Mouse (Mus musculus): ENCODE measurements at regions not wholly inside any gene's neighbourhood (a gene's known extent, or its start where the extent isn't known, plus 50 kb on each side); places are given as distances from the start of the nearest gene placed in this dataset.
"Not testable (repeated sequence)": the region's sequence is repeated elsewhere in the genome, so short reads cannot be mapped to it uniquely, and the experiment has no call there.

GRCm38 (mm10) chr13:19300320-19301011 is 95.1 kb downstream of the Stard3nl start:
- peak; percentile 93 for ATAC-seq (replicated peaks; ENCODE audit: poor library complexity)

DNA sequence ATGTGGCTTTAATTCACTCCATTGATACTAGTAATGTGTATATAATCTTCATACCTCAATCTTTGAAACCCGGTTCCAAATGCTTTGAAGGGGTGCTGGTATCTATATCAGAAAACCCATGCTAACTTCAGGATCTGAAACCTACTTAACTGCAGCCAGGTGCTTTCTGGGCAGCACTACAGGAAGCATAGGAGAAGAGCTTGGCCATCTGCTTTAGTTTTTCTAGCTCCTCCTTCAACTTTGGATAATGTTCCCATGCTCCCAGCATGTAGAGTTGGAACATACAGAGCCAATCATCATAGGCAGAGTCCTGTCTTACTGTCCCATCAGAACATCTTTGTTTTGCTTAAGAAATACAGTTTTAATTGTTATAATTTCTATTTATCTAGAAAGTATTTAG is 99.3 kb downstream of the Stard3nl start:
- ATAC-seq (replicated peaks; ENCODE audit: poor library complexity), result no peak

DNA sequence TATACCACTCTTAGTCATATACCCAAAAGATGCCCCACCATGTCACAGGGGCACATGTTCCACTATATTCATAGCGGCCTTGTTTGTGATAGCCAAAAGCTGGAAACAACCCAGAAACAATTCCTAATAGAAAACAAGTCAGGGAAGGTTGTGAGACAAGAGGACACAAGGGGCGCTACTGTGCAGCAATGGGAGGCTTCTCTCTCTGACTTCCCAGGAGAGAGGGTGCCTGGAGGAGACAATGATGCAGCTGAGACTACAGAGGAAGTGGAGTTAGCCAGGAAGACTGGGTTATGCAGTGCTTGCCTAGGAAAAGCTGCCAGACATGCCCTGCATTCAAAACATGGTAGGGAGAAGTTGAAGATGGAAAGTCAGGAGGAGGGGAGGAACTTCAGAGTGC is 102.6 kb downstream of the Stard3nl start:
- ATAC-seq (replicated peaks; ENCODE audit: poor library complexity), result no peak

- peak; percentile 80 for ATAC-seq (replicated peaks; ENCODE audit: poor library complexity)
These were observed 112.4 kb downstream of the Stard3nl start for GRCm38 (mm10) chr13:19283161-19283560.

DNA sequence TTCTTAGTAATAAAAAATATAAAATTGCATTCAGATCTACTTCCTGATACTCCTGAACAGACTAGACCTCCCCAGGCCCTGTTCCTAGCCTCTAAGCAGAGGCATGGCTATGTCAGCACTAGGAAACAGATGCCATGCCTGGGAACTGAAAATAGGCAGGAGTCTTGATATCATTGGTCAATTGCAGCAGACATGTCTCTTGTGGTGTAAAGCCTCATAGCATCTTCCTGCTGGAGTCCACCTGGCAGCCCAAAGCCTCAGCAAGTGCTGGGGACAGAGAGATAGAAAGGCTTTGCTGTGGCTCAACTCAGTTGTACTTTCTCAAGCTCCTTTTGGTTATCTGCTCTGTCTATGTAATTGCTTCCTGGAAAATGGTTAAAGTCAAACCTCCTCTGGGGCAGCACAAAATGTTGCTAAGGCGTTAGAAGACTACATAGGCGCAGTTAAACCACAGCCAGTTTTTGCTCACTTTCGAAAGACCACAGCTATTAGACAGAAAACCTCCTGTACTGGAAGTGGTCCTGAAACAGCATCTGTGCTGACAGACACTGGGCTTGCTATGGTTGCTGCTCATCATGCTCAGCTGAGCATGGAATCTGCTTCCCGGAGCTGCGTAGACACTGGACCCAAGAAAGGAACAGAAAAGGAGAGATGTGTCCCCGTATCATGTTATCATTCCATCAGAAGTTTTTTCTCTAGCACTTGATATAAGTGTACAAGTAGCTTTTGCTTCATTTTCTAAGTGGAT is 122.9 kb downstream of the Stard3nl start:
- peak; percentile 96 for ATAC-seq (replicated peaks; ENCODE audit: poor library complexity)

- ATAC-seq (replicated peaks; ENCODE audit: poor library complexity), result not testable (repeated sequence)
These were observed 130.6 kb downstream of the Stard3nl start for GRCm38 (mm10) chr13:19264996-19265395.

DNA sequence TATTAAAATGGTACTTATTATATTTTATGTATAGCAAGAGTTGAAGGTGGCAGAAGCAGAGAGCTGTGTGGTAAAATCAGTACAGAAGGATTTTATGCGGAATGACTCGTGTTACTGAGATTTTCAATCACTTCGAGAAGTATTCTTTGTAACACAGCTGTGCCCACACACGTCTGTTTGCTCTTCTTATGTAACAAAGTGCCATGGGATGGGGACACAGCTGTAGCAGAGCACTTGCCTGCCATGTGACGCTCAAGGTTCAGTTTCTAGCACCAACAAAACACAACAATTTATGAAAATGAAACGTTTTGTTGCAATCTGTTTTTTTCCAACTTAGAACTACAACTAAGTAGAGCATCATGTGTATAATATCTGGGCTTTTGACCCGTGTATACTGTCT is 149.0 kb downstream of the Stard3nl start:
- ATAC-seq (replicated peaks; ENCODE audit: poor library complexity), result not testable (repeated sequence)

GRCm38 (mm10) chr13:19242580-19242979 is 153.0 kb downstream of the Stard3nl start:
- ATAC-seq (replicated peaks; ENCODE audit: poor library complexity), result peak; percentile 85

- peak; percentile 98 for ATAC-seq (replicated peaks; ENCODE audit: poor library complexity)
These were observed 159.3 kb downstream of the Stard3nl start for GRCm38 (mm10) chr13:19236340-19236739.

DNA sequence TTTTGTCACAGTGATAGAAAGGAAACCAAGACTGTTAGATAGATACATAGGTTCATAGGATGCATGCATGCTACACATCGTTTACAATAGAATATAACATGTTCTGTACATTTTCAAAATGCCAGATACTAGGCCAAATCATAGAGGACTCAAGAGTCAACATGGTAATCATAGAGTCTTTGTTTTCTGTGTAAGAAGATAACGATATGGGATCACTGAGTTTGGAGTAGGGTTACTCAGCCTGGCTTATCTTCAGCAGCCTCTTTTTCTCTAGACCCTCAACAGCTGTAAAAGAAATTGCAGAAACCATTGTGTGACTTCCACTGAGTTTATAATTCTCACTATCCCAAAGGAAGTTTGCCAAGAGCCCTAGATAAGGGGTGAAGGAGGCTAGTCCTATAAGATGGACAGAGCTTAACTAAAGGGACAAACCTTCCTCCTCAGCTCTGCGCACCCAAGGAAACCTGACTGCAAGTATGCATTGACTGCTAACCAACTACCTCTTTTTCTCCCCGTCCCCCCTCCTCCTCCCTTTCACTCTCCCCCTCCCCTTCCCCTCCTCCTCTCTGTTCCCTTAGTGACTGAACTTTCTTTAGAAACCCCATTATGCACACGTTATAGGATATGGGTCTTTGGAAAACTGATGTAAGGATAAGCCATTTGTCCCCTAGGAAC is 160.8 kb downstream of the Stard3nl start:
- peak; percentile 63 for ATAC-seq (replicated peaks; ENCODE audit: poor library complexity)

GRCm38 (mm10) chr13:19220004-19220403 is 175.6 kb downstream of the Stard3nl start:
- peak; percentile 62 for ATAC-seq (replicated peaks; ENCODE audit: poor library complexity)

GRCm38 (mm10) chr13:19219383-19219991 is 176.1 kb downstream of the Stard3nl start:
- peak; percentile 85 for ATAC-seq (replicated peaks; ENCODE audit: poor library complexity)

GRCm38 (mm10) chr13:19204669-19205068 is 190.9 kb downstream of the Stard3nl start:
- peak; percentile 82 for ATAC-seq (replicated peaks; ENCODE audit: poor library complexity)

DNA sequence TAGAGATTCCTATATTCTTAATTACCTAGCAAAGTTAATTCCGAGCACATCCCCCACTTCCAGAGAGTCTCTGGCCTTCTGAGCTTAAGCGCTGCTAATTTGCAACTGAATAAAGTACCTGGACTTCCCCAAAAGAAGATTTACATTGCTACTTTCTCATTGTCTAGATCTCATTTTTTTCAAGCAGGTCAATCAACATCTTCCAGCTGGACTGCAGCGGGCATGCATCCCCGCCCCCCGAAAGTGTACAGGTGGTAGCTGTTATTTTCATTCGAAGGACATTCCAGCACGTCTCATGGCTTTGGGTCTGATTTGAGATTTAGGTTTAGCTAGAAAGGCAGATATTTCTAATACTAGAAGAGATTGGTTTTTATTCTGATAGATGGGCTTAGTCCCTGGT is 193.3 kb downstream of the Stard3nl start:
- not testable (repeated sequence) for ATAC-seq (replicated peaks; ENCODE audit: poor library complexity)
